Mouse (Mus musculus) liver, embryonic 14.5 days (tissue): ENCODE data around the gene Gstm3.
"Not testable (repeated sequence)": the region's sequence is repeated elsewhere in the genome, so short reads cannot be mapped to it uniquely, and the experiment has no call there.

Source experiments
- CTCF ChIP-seq: IDR thresholded peaks from 2 replicates; pipeline ENCODE4 v1.5.1; 2016; ENCODE audit warnings: antibody characterized with exemption, low read depth, control low read depth
- EP300 ChIP-seq: IDR thresholded peaks from 2 replicates; pipeline ENCODE4 v1.6.1; 2016; ENCODE audit warnings: antibody characterized with exemption, low read depth

DNA sequence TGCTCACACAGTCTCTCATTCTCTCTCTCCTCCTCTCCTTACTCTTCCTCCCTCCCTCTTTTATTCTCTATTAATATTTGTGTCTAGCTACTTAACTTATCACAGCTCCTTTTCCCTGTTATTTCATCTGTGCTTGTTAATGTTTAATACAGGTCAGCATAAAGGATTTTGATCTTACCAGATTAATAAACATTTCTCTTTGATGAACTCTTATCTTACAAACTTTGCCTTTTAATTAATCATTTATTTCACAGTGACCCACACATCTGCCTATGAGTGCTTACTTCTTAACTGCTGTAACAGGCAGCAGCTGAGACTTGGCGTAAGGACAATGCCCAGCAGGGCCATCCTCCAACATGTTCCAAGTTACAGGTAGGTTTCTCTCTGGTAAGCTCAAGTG lies 19.6 kb downstream of the Gstm3 start:
- not testable (repeated sequence) for TF ChIP-seq CTCF, EP300
